Mouse (Mus musculus) liver, postnatal 0 days (tissue): ENCODE measurements at regions not wholly inside any gene's neighbourhood (a gene's known extent, or its start where the extent isn't known, plus 50 kb on each side); places are given as distances from the start of the nearest gene placed in this dataset.
A peak's percentile ranks its signal among the peaks of the same experiment; 100 is the strongest.

ENCODE experiments used
- ATAC-seq: fragments of 200-750 bp; cut with Nextera tagmentation; 2 replicates; pipeline ENCODE4 v1.8.0; 2017; ENCODE audit warnings: mild to moderate bottlenecking, moderate library complexity
- DNase-seq: peaks from one replicate; pipeline ENCODE4 v3.0.0-alpha.2; 2016
- H3K27ac ChIP-seq: fragments of 300-500 bp; sonication (generic); 2 replicates; pipeline ENCODE4 v1.5.1; 2014; ENCODE audit warnings: antibody characterized with exemption, moderate library complexity, mild to moderate bottlenecking, low read depth
- H3K27me3 ChIP-seq: fragments of 300-500 bp; sonication (generic); 2 replicates; pipeline ENCODE4 v1.6.1; 2014; ENCODE audit warnings: low read length, control low read depth, mixed read lengths; ENCODE audit not compliant: insufficient read depth
- H3K36me3 ChIP-seq: fragments of 300-500 bp; sonication (generic); replicated peaks from 2 replicates; pipeline ENCODE4 v1.6.1; 2014; ENCODE audit warnings: mild to moderate bottlenecking, control low read depth, low read length, moderate library complexity, mixed read lengths; ENCODE audit not compliant: insufficient read depth
- H3K4me1 ChIP-seq: fragments of 300-500 bp; sonication (generic); 2 replicates; pipeline ENCODE4 v1.6.1; 2014; ENCODE audit warnings: antibody characterized with exemption, mild to moderate bottlenecking, control low read depth; ENCODE audit not compliant: insufficient read depth
- H3K4me2 ChIP-seq: fragments of 300-500 bp; sonication (generic); 2 replicates; pipeline ENCODE4 v1.6.1; 2014; ENCODE audit warnings: low read depth, mild to moderate bottlenecking, low read length, moderate library complexity, mixed read lengths
- H3K4me3 ChIP-seq: fragments of 300-500 bp; sonication (generic); 2 replicates; pipeline ENCODE4 v1.5.1; 2014; ENCODE audit warnings: low read depth, low read length
- H3K9ac ChIP-seq: fragments of 300-500 bp; sonication (generic); replicated peaks from 2 replicates; pipeline ENCODE4 v1.6.1; 2014; ENCODE audit warnings: mild to moderate bottlenecking, moderate library complexity
- H3K9me3 ChIP-seq: fragments of 300-500 bp; sonication (generic); 2 replicates; pipeline ENCODE4 v1.6.1; 2016; ENCODE audit warnings: mild to moderate bottlenecking, control low read depth, low read length, mixed read lengths
- CTCF ChIP-seq: sonication (generic); IDR thresholded peaks from 2 replicates; pipeline ENCODE4 v1.5.1; 2016; ENCODE audit warnings: antibody characterized with exemption, low read depth
- EP300 ChIP-seq: IDR thresholded peaks from 2 replicates; pipeline ENCODE4 v1.6.1; 2016; ENCODE audit warnings: antibody characterized with exemption, low read depth, mild to moderate bottlenecking
- WGBS: fragments of 180-500 bp; shearing (Covaris S2); extraction: QIAGEN DNeasy Blood & Tissue Kit; methylation state at CpG from one replicate; pipeline ENCODE4 v1.1.7; 2014; ENCODE audit not compliant: insufficient replicate concordance; 5-methylcytosine and 5-hydroxymethylcytosine counted together

DNA sequence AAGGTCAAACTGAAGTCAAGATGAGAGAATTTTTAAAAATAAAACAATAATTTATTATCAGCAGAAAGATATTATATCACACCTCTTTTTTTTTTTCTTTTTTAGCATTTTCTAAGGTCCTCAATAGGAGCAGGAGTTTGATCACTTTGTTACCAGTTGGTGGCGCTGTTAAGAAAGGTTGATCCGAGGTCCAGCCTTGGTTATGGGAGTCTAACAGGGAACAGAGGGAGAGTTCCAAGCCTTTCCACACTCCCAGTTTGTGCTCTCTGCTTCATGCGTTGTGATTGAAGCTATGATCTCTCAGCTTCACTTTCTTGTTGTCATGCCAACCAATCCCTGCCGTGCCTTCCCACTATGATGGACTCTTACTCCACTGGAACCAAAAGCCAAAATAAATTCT is 83.8 kb downstream of the Fam174a start:
- WGBS: 51% methylated on average over 4 of the region's 4 CpGs
- TF ChIP-seq EP300 (no peak), CTCF (peak; percentile 44)
- no peak for DNase-seq

GRCm38 (mm10) chr1:95399764-95400163 is 86.3 kb downstream of the Fam174a start:
- no peaks in the 10 kb centered on the region for H3K36me3 ChIP-seq
- H3K27me3 ChIP-seq: no peaks in the 10 kb centered on the region
- TF ChIP-seq EP300 (no peak), CTCF (no peak)
- 67% methylated on average over 7 of the region's 7 CpGs for WGBS
- no peak overlapping the region for H3K9ac ChIP-seq
- ATAC-seq (no peak), DNase-seq (no peak)
- no peaks in the 10 kb centered on the region for H3K4me1 ChIP-seq
- no peaks in the 10 kb centered on the region for H3K9me3 ChIP-seq
- H3K4me2 ChIP-seq: no peak overlapping the region
- no peak overlapping the region for H3K4me3 ChIP-seq
- H3K27ac ChIP-seq: no peak overlapping the region

More for the DNA sequence above, 83.8 kb downstream of the Fam174a start:
- Histone ChIP-seq H3K9ac (no peak overlapping the region), H3K4me1 (no peaks in the 10 kb centered on the region), H3K27me3 (no peaks in the 10 kb centered on the region), H3K36me3 (no peaks in the 10 kb centered on the region), H3K4me3 (no peak overlapping the region), H3K27ac (no peak overlapping the region), H3K4me2 (no peak overlapping the region), H3K9me3 (no peaks in the 10 kb centered on the region)
- ATAC-seq: no peak

- no peaks in the 10 kb centered on the region for H3K9me3 ChIP-seq
- DNase-seq: no peak
- H3K27me3 ChIP-seq: no peaks in the 10 kb centered on the region
- H3K27ac ChIP-seq: no peak overlapping the region
- no peak for ATAC-seq
- H3K4me2 ChIP-seq: no peak overlapping the region
- no peak for TF ChIP-seq EP300
- no peak for TF ChIP-seq CTCF
- no peaks in the 10 kb centered on the region for H3K36me3 ChIP-seq
- WGBS: 63% methylated on average over 1 of the region's 1 CpGs
- H3K4me1 ChIP-seq: no peaks in the 10 kb centered on the region
- no peak overlapping the region for H3K4me3 ChIP-seq
- H3K9ac ChIP-seq: no peak overlapping the region
Observed at GRCm38 (mm10) chr1:95422253-95422652, 108.8 kb downstream of the Fam174a start.

- Histone ChIP-seq H3K27ac (no peak overlapping the region), H3K4me2 (no peak overlapping the region), H3K4me3 (no peak overlapping the region), H3K27me3 (no peaks in the 10 kb centered on the region), H3K9me3 (no peaks in the 10 kb centered on the region), H3K4me1 (no peaks in the 10 kb centered on the region), H3K36me3 (no peaks in the 10 kb centered on the region), H3K9ac (no peak overlapping the region)
- TF ChIP-seq EP300 (no peak), CTCF (no peak)
- no peak for DNase-seq
- ATAC-seq: no peak
Observed at GRCm38 (mm10) chr1:95425420-95425819, 112.0 kb downstream of the Fam174a start.

- no peaks in the 10 kb centered on the region for H3K27me3 ChIP-seq
- H3K4me1 ChIP-seq: no peaks in the 10 kb centered on the region
- H3K9me3 ChIP-seq: no peaks in the 10 kb centered on the region
- no peak overlapping the region for H3K4me2 ChIP-seq
- H3K36me3 ChIP-seq: no peaks in the 10 kb centered on the region
- TF ChIP-seq CTCF (no peak), EP300 (no peak)
- H3K4me3 ChIP-seq: no peak overlapping the region
- no peak overlapping the region for H3K27ac ChIP-seq
- ATAC-seq: no peak
- no peak for DNase-seq
- no peak overlapping the region for H3K9ac ChIP-seq
Observed at GRCm38 (mm10) chr1:95437155-95437554, 123.7 kb downstream of the Fam174a start.

- no peak overlapping the region for H3K4me3 ChIP-seq
- 78% methylated on average over 3 of the region's 3 CpGs for WGBS
- H3K4me1 ChIP-seq: 0 out of 2 replicates have a peak, but pooled peaks cover 2% of the 10 kb centered on the region
- no peak overlapping the region for H3K9ac ChIP-seq
- no peak overlapping the region for H3K4me2 ChIP-seq
- DNase-seq (no peak), ATAC-seq (no peak)
- H3K27ac ChIP-seq: no peak overlapping the region
- TF ChIP-seq EP300: no peak
- no peak for TF ChIP-seq CTCF
- no peaks in the 10 kb centered on the region for H3K36me3 ChIP-seq
- H3K27me3 ChIP-seq: no peaks in the 10 kb centered on the region
- H3K9me3 ChIP-seq: no peaks in the 10 kb centered on the region
Observed at GRCm38 (mm10) chr1:95445541-95445940, 132.1 kb downstream of the Fam174a start.

DNA sequence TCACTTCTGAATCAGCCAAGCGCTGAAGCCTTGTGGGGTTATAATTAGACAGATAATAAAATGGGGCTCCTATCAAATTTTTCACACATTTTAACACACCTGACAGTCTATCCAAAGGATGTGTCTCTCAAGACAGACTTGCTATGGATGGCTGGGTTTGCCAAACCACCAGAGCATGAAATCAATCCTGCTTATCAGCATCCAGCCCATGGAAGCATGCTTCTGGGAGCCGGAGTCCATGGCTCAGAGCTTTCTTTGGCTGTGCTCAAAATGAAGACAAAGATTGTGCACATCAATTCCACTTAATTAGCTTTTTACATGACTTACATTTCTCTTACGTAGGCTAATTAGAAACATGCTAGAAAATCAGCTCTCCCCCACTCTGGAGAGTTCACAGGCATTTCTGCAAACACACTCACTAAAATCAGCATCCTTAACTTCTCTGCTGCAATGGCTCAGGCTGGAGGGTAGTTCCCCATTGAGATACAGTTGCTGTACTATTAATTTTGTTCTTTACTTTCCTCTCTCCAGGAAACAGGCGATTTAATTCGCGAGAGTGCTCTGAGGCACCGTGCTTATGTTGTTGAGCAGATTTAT is 135.6 kb downstream of the Fam174a start:
- no peak overlapping the region for H3K4me2 ChIP-seq
- DNase-seq: no peak
- 64% methylated on average over 7 of the region's 7 CpGs for WGBS

More for the DNA sequence above, 135.6 kb downstream of the Fam174a start:
- no peak for ATAC-seq
- Histone ChIP-seq H3K27ac (no peak overlapping the region), H3K4me3 (no peak overlapping the region), H3K27me3 (no peaks in the 10 kb centered on the region), H3K9ac (no peak overlapping the region), H3K4me1 (0 out of 2 replicates have a peak, but pooled peaks cover 2% of the 10 kb centered on the region), H3K9me3 (no peaks in the 10 kb centered on the region), H3K36me3 (no peaks in the 10 kb centered on the region)
- TF ChIP-seq CTCF (no peak), EP300 (no peak)
